Mouse (Mus musculus) kidney, postnatal 25 days (tissue): Measurements from ENCODE around the gene Gm10638.

ENCODE experiments used
- DNase-seq, 2 experiments: peaks; one replicate each; pipeline ENCODE4 v3.0.0; 2021; ENCODE audit warnings: mixed read lengths in 2 of 2

Gene Gm10638

GRCm38 (mm10) chr8:86789576-86789975 is 44.1 kb downstream of the Gm10638 start:
- DNase-seq = no peak

GRCm38 (mm10) chr8:86791542-86791941 is 46.0 kb downstream of the Gm10638 start:
- DNase-seq = peak; percentile 15 to 43

GRCm38 (mm10) chr8:86794716-86795115 is 49.2 kb downstream of the Gm10638 start:
- DNase-seq = no peak
